Mouse (Mus musculus): Measurements from ENCODE around the gene Ncbp3. TPM values are rescaled to one million over a fixed set of nuclear protein-coding genes. Genes with fewer than 3 reads are reported as not detected.

Ncbp3 gene
- total and polyA plus RNA-seq, 3 experiments = 13.3 to 25.0 (median 24.2) TPM

GRCm38 (mm10) chr11:73018471-73019146, 29.0 kb upstream of the Ncbp3 start, which contains the start of gene Camkk1:
Gene Camkk1 (plus strand): TSS chr11:73019008.
- DNase-seq (ENCODE audit: low spot score) = peak; percentile 100

DNA sequence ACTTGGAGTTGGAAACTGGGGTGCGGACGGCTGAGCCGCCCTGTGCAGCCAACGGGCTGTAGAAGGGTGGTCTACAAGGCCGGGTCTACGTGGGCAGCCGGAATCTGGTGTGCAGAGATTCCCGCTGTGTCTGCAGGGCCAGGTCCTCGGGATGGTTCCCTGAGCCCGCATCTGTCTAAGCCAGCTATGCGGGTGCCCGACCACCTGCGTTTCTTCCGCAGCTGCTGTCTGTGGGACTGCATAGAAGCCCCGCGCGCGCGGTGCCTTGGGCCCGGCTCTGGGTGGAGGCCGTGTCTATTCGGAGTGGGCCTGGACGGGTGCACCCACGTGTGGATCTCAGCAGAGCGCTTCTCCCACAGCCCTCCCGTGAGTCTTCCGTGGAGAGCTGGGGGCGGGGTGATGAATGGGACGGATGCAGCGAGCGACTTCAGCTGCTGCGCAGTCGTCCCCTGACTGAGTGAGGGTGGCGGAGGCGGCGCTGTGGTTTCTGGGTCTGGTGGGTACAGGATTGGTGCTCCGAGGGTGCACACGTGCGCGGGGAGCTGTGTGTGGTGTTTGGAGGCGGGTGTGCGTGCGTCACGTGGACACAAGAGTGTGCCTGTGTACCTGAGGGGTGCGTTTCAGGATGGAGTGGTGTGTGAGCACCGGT, 28.3 kb upstream of the Ncbp3 start:
- peak; percentile 61 for DNase-seq (ENCODE audit: low spot score)
- Histone ChIP-seq H3K9me3 (replicated peaks) (no peaks in the 10 kb centered on the region), H3K36me3 (replicated peaks) (peaks cover 2% of the 10 kb centered on the region), H3K27me3 (ENCODE audit: insufficient read depth, low read length) (peaks cover 75% of the 10 kb centered on the region), H3K4me1 (ENCODE audit: insufficient read depth, low read depth, low read length) (peaks cover 57% of the 10 kb centered on the region), H3K4me3 (ENCODE audit: low read depth, low read length) (peak overlapping the region; percentile 77)
- no peak for TF ChIP-seq GATA1 (IDR thresholded peaks at IDR 0.05; ENCODE audit: borderline replicate concordance, low read length)
- 0 out of 2 replicates have a peak, but pooled peaks have one; percentile 45 for TF ChIP-seq POLR2AphosphoS5 (IDR thresholded peaks at IDR 0.05; ENCODE audit: insufficient replicate concordance, low read depth, low read length)
- no peak for ATAC-seq (ENCODE audit: extremely low read depth, insufficient number of reproducible peaks, low FRiP score, poor library complexity, severe bottlenecking)

More at GRCm38 (mm10) chr11:73018471-73019146, 29.0 kb upstream of the Ncbp3 start, which contains the start of gene Camkk1:
- Histone ChIP-seq H3K27me3 (ENCODE audit: insufficient read depth, low read length) (peaks cover 81% of the 10 kb centered on the region), H3K36me3 (replicated peaks) (peaks cover 6% of the 10 kb centered on the region), H3K9me3 (replicated peaks) (no peaks in the 10 kb centered on the region), H3K4me1 (ENCODE audit: insufficient read depth, low read depth, low read length) (peaks cover 51% of the 10 kb centered on the region), H3K4me3 (ENCODE audit: low read depth, low read length) (peak within 1 kb of the TSS; percentile 77)
- ATAC-seq (ENCODE audit: extremely low read depth, insufficient number of reproducible peaks, low FRiP score, poor library complexity, severe bottlenecking) = peak; percentile 98
- TF ChIP-seq TAL1 (conservative IDR thresholded peaks at IDR 0.05; ENCODE audit: low read depth, low read length) = no peak
- no peak for TF ChIP-seq GATA1 (IDR thresholded peaks at IDR 0.05; ENCODE audit: borderline replicate concordance, low read length)

DNA sequence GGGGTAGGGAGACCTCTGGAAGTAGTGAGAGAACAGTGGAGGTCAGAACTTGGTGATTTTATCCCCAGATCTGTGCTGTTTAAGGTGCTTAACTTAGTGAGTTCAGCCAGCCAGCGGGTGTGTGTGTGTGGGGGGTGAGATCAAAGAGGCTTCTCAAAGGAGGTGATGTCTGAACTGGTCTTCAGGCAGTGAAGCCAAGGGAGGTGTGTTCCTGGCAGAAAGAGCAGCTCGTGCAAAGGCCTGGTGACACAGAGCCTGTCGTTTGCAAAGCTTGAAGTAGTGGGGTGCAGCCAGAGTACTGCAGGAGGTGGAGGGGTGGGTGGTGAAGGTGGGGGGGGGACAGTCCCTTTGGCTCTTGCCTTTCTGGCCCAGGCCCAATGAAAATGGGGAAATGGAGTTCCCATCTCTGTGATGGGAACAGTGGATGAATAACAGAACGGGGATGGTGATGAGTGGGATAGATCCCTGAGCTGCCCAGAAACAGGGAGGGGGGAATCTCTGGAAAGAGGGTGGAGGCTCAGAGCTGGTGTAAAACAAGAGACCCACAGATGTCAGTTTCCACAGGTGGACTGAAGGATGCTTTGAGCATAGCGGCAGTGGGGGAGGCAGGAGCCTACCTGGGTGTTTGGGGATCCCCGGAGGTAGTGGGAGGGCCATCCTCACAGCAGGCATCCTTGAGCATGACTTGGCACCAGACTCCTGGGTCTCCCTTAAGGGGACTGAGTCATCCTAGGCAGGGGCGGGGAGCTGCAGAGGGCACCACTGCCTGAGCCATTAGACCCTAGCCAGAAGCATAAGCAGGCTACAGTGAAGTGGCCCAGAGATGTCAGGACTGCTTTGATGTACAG, 26.4 kb upstream of the Ncbp3 start:
- Histone ChIP-seq H3K4me3 (ENCODE audit: low read depth, low read length) (no peak overlapping the region), H3K27me3 (ENCODE audit: insufficient read depth, low read length) (peaks cover 59% of the 10 kb centered on the region), H3K9me3 (replicated peaks) (no peaks in the 10 kb centered on the region), H3K4me1 (ENCODE audit: insufficient read depth, low read depth, low read length) (peaks cover 76% of the 10 kb centered on the region), H3K36me3 (replicated peaks) (peaks cover 9% of the 10 kb centered on the region)
- no peak for DNase-seq (ENCODE audit: low spot score)
- no peak for ATAC-seq (ENCODE audit: extremely low read depth, insufficient number of reproducible peaks, low FRiP score, poor library complexity, severe bottlenecking)
- no peak for TF ChIP-seq CTCF (IDR thresholded peaks at IDR 0.05; ENCODE audit: low read depth, low read length)
- no peak for TF ChIP-seq TAL1 (conservative IDR thresholded peaks at IDR 0.05; ENCODE audit: low read depth, low read length)
- no peak for TF ChIP-seq GATA1 (IDR thresholded peaks at IDR 0.05; ENCODE audit: borderline replicate concordance, low read length)
- TF ChIP-seq GATA2 (IDR thresholded peaks at IDR 0.05; ENCODE audit: borderline replicate concordance, low read depth, low read length) = no peak
- no peak for TF ChIP-seq POLR2AphosphoS5 (IDR thresholded peaks at IDR 0.05; ENCODE audit: insufficient replicate concordance, low read depth, low read length)

DNA sequence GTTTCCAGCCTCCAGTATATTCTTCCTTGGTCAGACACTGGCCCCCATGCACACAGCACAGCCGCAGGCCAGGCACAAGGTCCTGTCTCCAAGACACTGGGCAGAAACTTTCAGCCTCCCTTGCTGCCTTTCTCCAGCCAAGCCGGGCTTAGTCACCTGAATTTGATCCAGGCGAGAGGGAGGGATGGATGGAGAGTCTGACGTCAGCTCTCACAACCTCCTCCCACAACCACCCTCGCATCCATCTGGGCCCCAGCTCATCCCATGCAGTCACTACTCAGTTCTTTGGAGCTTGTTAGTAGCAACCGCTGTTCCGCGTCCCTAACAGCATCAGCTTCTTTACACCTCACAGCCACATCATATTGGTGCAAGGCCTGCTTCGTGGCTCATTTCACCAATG, 24.5 kb upstream of the Ncbp3 start:
- H3K36me3 ChIP-seq (replicated peaks) = peaks cover 28% of the 10 kb centered on the region
- DNase-seq (ENCODE audit: low spot score) (no peak), ATAC-seq (ENCODE audit: extremely low read depth, insufficient number of reproducible peaks, low FRiP score, poor library complexity, severe bottlenecking) (no peak)
- H3K27me3 ChIP-seq (ENCODE audit: insufficient read depth, low read length) = peaks cover 41% of the 10 kb centered on the region
- TF ChIP-seq GATA2 (IDR thresholded peaks at IDR 0.05; ENCODE audit: borderline replicate concordance, low read depth, low read length) (no peak), CTCF (IDR thresholded peaks at IDR 0.05; ENCODE audit: low read depth, low read length) (no peak), POLR2AphosphoS5 (IDR thresholded peaks at IDR 0.05; ENCODE audit: insufficient replicate concordance, low read depth, low read length) (no peak), GATA1 (IDR thresholded peaks at IDR 0.05; ENCODE audit: borderline replicate concordance, low read length) (no peak), TAL1 (conservative IDR thresholded peaks at IDR 0.05; ENCODE audit: low read depth, low read length) (no peak)
- no peaks in the 10 kb centered on the region for H3K9me3 ChIP-seq (replicated peaks)
- H3K4me1 ChIP-seq (ENCODE audit: insufficient read depth, low read depth, low read length) = peaks cover 91% of the 10 kb centered on the region
- H3K4me3 ChIP-seq (ENCODE audit: low read depth, low read length) = no peak overlapping the region

GRCm38 (mm10) chr11:73023827-73024226, 23.8 kb upstream of the Ncbp3 start:
- TF ChIP-seq TAL1 (conservative IDR thresholded peaks at IDR 0.05; ENCODE audit: low read depth, low read length) (no peak), GATA1 (IDR thresholded peaks at IDR 0.05; ENCODE audit: borderline replicate concordance, low read length) (no peak), CTCF (IDR thresholded peaks at IDR 0.05; ENCODE audit: low read depth, low read length) (no peak), POLR2AphosphoS5 (IDR thresholded peaks at IDR 0.05; ENCODE audit: insufficient replicate concordance, low read depth, low read length) (no peak), GATA2 (IDR thresholded peaks at IDR 0.05; ENCODE audit: borderline replicate concordance, low read depth, low read length) (no peak)
- Histone ChIP-seq H3K4me1 (ENCODE audit: insufficient read depth, low read depth, low read length) (peaks cover 85% of the 10 kb centered on the region), H3K27me3 (ENCODE audit: insufficient read depth, low read length) (peaks cover 35% of the 10 kb centered on the region), H3K9me3 (replicated peaks) (no peaks in the 10 kb centered on the region), H3K36me3 (replicated peaks) (peaks cover 34% of the 10 kb centered on the region), H3K4me3 (ENCODE audit: low read depth, low read length) (peak overlapping the region; percentile 68; the same call in 1 of the 2 replicates)
- no peak for ATAC-seq (ENCODE audit: extremely low read depth, insufficient number of reproducible peaks, low FRiP score, poor library complexity, severe bottlenecking)
- no peak for DNase-seq (ENCODE audit: low spot score)
